Mouse (Mus musculus) urinary bladder, postnatal 14 days (tissue): Measurements from ENCODE around the gene Mbnl2.
A peak's percentile ranks its signal among the peaks of the same experiment; 100 is the strongest.

ENCODE experiments used
- DNase-seq: peaks from one replicate; pipeline ENCODE4 v3.0.0; 2021; ENCODE audit warnings: low spot score

The Mbnl2 gene

GRCm38 (mm10) chr14:120274746-120275145, 723 bp upstream of the Mbnl2 start:
- no peak for DNase-seq

- DNase-seq, result no peak
Observed at GRCm38 (mm10) chr14:120276343-120277080, 1.0 kb downstream of the Mbnl2 start.

- DNase-seq, result peak; percentile 70
Observed at GRCm38 (mm10) chr14:120277081-120277656, 1.7 kb downstream of the Mbnl2 start.

- DNase-seq, result peak; percentile 66
Observed at GRCm38 (mm10) chr14:120278290-120279244, 3.1 kb downstream of the Mbnl2 start.

- DNase-seq, result no peak
Observed at GRCm38 (mm10) chr14:120280136-120280535, 4.7 kb downstream of the Mbnl2 start.

- no peak for DNase-seq
Observed at GRCm38 (mm10) chr14:120283787-120284186, 8.3 kb downstream of the Mbnl2 start.

- no peak for DNase-seq
Observed at GRCm38 (mm10) chr14:120284504-120284903, 9.0 kb downstream of the Mbnl2 start.

GRCm38 (mm10) chr14:120287121-120287986, 11.9 kb downstream of the Mbnl2 start:
- DNase-seq, result no peak

- DNase-seq, result no peak
Observed at GRCm38 (mm10) chr14:120287987-120288275, 12.5 kb downstream of the Mbnl2 start.

GRCm38 (mm10) chr14:120288378-120289002, 13.0 kb downstream of the Mbnl2 start:
- no peak for DNase-seq

- no peak for DNase-seq
Observed at GRCm38 (mm10) chr14:120289065-120289464, 13.6 kb downstream of the Mbnl2 start.

GRCm38 (mm10) chr14:120289528-120289927, 14.1 kb downstream of the Mbnl2 start:
- DNase-seq, result no peak

- DNase-seq, result no peak
Observed at GRCm38 (mm10) chr14:120291226-120291757, 15.8 kb downstream of the Mbnl2 start.

- no peak for DNase-seq
Observed at GRCm38 (mm10) chr14:120292133-120292532, 16.7 kb downstream of the Mbnl2 start.

GRCm38 (mm10) chr14:120292617-120293195, 17.2 kb downstream of the Mbnl2 start:
- no peak for DNase-seq

GRCm38 (mm10) chr14:120294480-120294879, 19.0 kb downstream of the Mbnl2 start:
- DNase-seq, result no peak

- no peak for DNase-seq
Observed at GRCm38 (mm10) chr14:120295355-120296220, 20.1 kb downstream of the Mbnl2 start.

- no peak for DNase-seq
Observed at GRCm38 (mm10) chr14:120296231-120297006, 20.9 kb downstream of the Mbnl2 start.
